ENCODE assay signal across 8 mouse cellular contexts in the genomic region with DNA sequence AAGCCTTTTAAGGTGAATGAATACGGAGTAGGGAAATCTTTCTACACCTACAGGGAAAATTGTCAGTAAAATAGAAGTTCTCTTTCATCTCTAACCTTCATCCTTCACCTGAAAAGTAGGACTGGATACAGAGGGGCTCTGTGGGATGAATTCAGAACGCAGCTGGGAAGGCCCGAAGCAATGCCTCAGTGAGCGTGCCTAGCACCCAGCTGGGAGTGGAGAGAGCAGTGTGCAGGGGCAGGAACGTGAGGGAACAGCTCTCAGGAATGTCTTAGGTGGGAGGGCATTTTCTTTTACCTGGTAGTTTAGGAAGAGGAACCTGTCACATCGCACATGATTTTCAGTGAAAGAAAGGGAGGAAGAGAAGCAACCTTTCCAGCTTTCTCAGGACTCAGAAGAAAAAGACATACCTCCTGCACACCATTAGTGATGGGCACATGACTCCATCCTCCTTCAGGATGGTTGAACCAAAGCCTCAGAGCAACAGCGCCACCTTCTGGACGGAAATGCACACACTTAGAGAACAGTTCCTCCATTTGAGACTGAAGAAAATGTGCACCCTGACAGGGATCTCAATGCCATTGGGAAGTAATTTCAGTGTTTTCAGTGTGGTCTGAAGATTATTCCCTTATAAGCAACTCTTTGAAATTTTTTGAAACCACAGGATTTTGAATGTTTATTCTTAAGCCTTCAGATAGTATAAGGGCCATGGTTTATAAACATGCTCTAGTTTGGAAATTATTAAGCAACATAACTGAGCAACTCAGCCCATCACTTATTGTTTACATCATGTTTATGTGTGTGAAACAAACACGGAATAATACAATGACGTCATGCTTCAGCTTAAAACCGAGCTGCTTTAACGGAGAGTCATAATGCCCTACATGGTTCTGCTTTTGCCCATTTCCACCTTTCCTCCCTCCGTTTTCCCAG.
DNase-seq lines count a peak whose midpoint lies in the region; ATAC-seq and TF ChIP-seq lines count a peak whose summit lies in the region.

No protein-coding gene starts in this region.

- H3K4me1 ChIP-seq in CH12.LX (ENCODE audit: control insufficient read depth in 1 of 2, insufficient read depth in 2 of 2): no peaks in the 10 kb centered on the region
- no peaks in the 10 kb centered on the region for H3K4me1 ChIP-seq in embryonic facial prominence, embryonic 12.5 days
- H3K4me1 ChIP-seq in heart, embryonic 10.5 days: peaks cover 3% of the 10 kb centered on the region; the same call in 1 of the 2 replicates
- H3K4me1 ChIP-seq in kidney, embryonic 15.5 days: 0 out of 2 replicates have a peak, but pooled peaks cover 3% of the 10 kb centered on the region
- no peaks in the 10 kb centered on the region for H3K4me1 ChIP-seq in liver, adult 2 months (ENCODE audit: control insufficient read depth, insufficient read depth, low read length)
- H3K4me1 ChIP-seq in neural tube, embryonic 13.5 days (replicated peaks): no peaks in the 10 kb centered on the region

- ATAC-seq in embryonic facial prominence, embryonic 12.5 days (ENCODE audit: insufficient number of reproducible peaks, insufficient read depth, low FRiP score, low TSS enrichment): peak; percentile 64; the same call in 1 of the 2 replicates
- ATAC-seq in kidney, embryonic 15.5 days (replicated peaks; ENCODE audit: low FRiP score): peak; percentile 91
- ATAC-seq in neural tube, embryonic 13.5 days (ENCODE audit: low read depth): peak; percentile 75

- no peaks in the 10 kb centered on the region for H3K36me3 ChIP-seq in CH12.LX (replicated peaks in 1 of 2; ENCODE audit: control insufficient read depth in 1 of 2, insufficient read depth in 1 of 2, low read length in 1 of 2)
- no peaks in the 10 kb centered on the region for H3K36me3 ChIP-seq in embryonic facial prominence, embryonic 12.5 days
- no peaks in the 10 kb centered on the region for H3K36me3 ChIP-seq in heart, embryonic 10.5 days
- H3K36me3 ChIP-seq in kidney, embryonic 15.5 days: no peaks in the 10 kb centered on the region
- H3K36me3 ChIP-seq in liver, adult 2 months (ENCODE audit: control insufficient read depth, insufficient read depth, low read length): no peaks in the 10 kb centered on the region
- H3K36me3 ChIP-seq in neural tube, embryonic 13.5 days: no peaks in the 10 kb centered on the region

- no peak overlapping the region for H3K4me2 ChIP-seq in CH12.LX (ENCODE audit: insufficient read depth, low read depth, poor library complexity, severe bottlenecking)
- no peak overlapping the region for H3K4me2 ChIP-seq in embryonic facial prominence, embryonic 12.5 days (replicated peaks)
- H3K4me2 ChIP-seq in kidney, embryonic 15.5 days: no peak overlapping the region
- no peak overlapping the region for H3K4me2 ChIP-seq in neural tube, embryonic 13.5 days

- WGBS in embryonic facial prominence, embryonic 12.5 days: 31% methylated on average over 13 of the region's 13 CpGs
- 26% methylated on average over 13 of the region's 13 CpGs for WGBS in heart, embryonic 10.5 days
- WGBS in kidney, embryonic 15.5 days: 33% methylated on average over 13 of the region's 13 CpGs
- 38% methylated on average over 13 of the region's 13 CpGs for WGBS in liver, adult 2 months
- 34% methylated on average over 13 of the region's 13 CpGs for WGBS in neural tube, embryonic 13.5 days

- dilution Hi-C loops in CH12.LX (cut with MboI; ENCODE audit: extremely low pct_ligation_motif_present, extremely low pct_unique_long_range_greater_than_20kb, low sequenced_read_pairs): no loop called here

- TF ChIP-seq CTCF in CH12.LX (conservative IDR thresholded peaks at IDR 0.05 in 1 of 2, IDR thresholded peaks at IDR 0.05 in 1 of 2; ENCODE audit: low read depth in 2 of 2, low read length in 2 of 2): peak in 1 of 2 experiments; percentile 34; a peak in 2 of 4 replicates
- peak; percentile 75; the same call in 1 of the 2 replicates for TF ChIP-seq CTCF in liver, adult 2 months (IDR thresholded peaks at IDR 0.05; ENCODE audit: low read depth, low read length)

- no peaks in the 10 kb centered on the region for H3K27me3 ChIP-seq in CH12.LX (replicated peaks)
- no peaks in the 10 kb centered on the region for H3K27me3 ChIP-seq in embryonic facial prominence, embryonic 12.5 days
- no peaks in the 10 kb centered on the region for H3K27me3 ChIP-seq in heart, embryonic 10.5 days (ENCODE audit: insufficient read depth, poor library complexity, severe bottlenecking)
- H3K27me3 ChIP-seq in kidney, embryonic 15.5 days: no peaks in the 10 kb centered on the region
- H3K27me3 ChIP-seq in liver, adult 2 months (ENCODE audit: control insufficient read depth, insufficient read depth, low read length): no peaks in the 10 kb centered on the region
- H3K27me3 ChIP-seq in neural tube, embryonic 13.5 days: no peaks in the 10 kb centered on the region

- no peak for DNase-seq in CH12.LX (ENCODE audit: extremely low read depth)
- DNase-seq in adrenal gland, postnatal 36 days: peak; percentile 82
- peak; percentile 87 for DNase-seq in heart, embryonic 10.5 days (ENCODE audit: low spot score)
- peak; percentile 51 for DNase-seq in liver, adult 2 months (ENCODE audit: extremely low read depth, low read depth, low spot score)
- DNase-seq in thymus, postnatal 0 days (ENCODE audit: low spot score): peak; percentile 43

- no peak overlapping the region for H3K4me3 ChIP-seq in CH12.LX (replicated peaks in 1 of 3; ENCODE audit: low read depth in 2 of 3, low read length in 2 of 3, poor library complexity in 1 of 3)
- no peak overlapping the region for H3K4me3 ChIP-seq in embryonic facial prominence, embryonic 12.5 days
- H3K4me3 ChIP-seq in heart, embryonic 10.5 days: no peak overlapping the region
- no peak overlapping the region for H3K4me3 ChIP-seq in kidney, embryonic 15.5 days (replicated peaks)
- H3K4me3 ChIP-seq in liver, adult 2 months (ENCODE audit: insufficient read depth, low read depth, low read length): no peak overlapping the region
- H3K4me3 ChIP-seq in neural tube, embryonic 13.5 days: no peak overlapping the region

- TF ChIP-seq RAD21 in CH12.LX (IDR thresholded peaks at IDR 0.05; ENCODE audit: low read depth, low read length): peak; percentile 2

- TF ChIP-seq POLR2A in CH12.LX (IDR thresholded peaks at IDR 0.05; ENCODE audit: low read depth, low read length): no peak
- TF ChIP-seq POLR2A in liver, adult 2 months (IDR thresholded peaks at IDR 0.05; ENCODE audit: extremely low read depth, insufficient read depth, low read length): no peak

- peaks cover 33% of the 10 kb centered on the region for H3K9me3 ChIP-seq in CH12.LX (replicated peaks; ENCODE audit: low read length)
- no peaks in the 10 kb centered on the region for H3K9me3 ChIP-seq in embryonic facial prominence, embryonic 12.5 days
- no peaks in the 10 kb centered on the region for H3K9me3 ChIP-seq in heart, embryonic 10.5 days
- H3K9me3 ChIP-seq in kidney, embryonic 15.5 days (replicated peaks): no peaks in the 10 kb centered on the region
- no peaks in the 10 kb centered on the region for H3K9me3 ChIP-seq in neural tube, embryonic 13.5 days

- no peak for TF ChIP-seq EP300 in CH12.LX (IDR thresholded peaks at IDR 0.05; ENCODE audit: low read length)

- no peak overlapping the region for H3K9ac ChIP-seq in CH12.LX (ENCODE audit: insufficient read depth, low read depth)
- H3K9ac ChIP-seq in embryonic facial prominence, embryonic 12.5 days: no peak overlapping the region
- no peak overlapping the region for H3K9ac ChIP-seq in kidney, embryonic 15.5 days
- no peak overlapping the region for H3K9ac ChIP-seq in liver, adult 2 months (ENCODE audit: low read depth, low read length)
- H3K9ac ChIP-seq in neural tube, embryonic 13.5 days: no peak overlapping the region

- no peaks in the 10 kb centered on the region for H3K79me2 ChIP-seq in CH12.LX (replicated peaks; ENCODE audit: control insufficient read depth, extremely low read depth, insufficient read depth, poor library complexity, severe bottlenecking)
- no peaks in the 10 kb centered on the region for H3K79me2 ChIP-seq in liver, adult 2 months (ENCODE audit: control insufficient read depth, insufficient read depth, low read length)

- no peak overlapping the region for H3K27ac ChIP-seq in CH12.LX (ENCODE audit: insufficient read depth, low read depth)
- H3K27ac ChIP-seq in embryonic facial prominence, embryonic 12.5 days: no peak overlapping the region
- no peak overlapping the region for H3K27ac ChIP-seq in heart, embryonic 10.5 days
- H3K27ac ChIP-seq in kidney, embryonic 15.5 days: no peak overlapping the region
- no peak overlapping the region for H3K27ac ChIP-seq in liver, adult 2 months (replicated peaks; ENCODE audit: insufficient read depth, low read depth, low read length)
- no peak overlapping the region for H3K27ac ChIP-seq in neural tube, embryonic 13.5 days (replicated peaks)

- in situ Hi-C loops in CH12.LX (cut with MboI; ENCODE audit: low pct_ligation_motif_present, low pct_unique_long_range_greater_than_20kb, low sequenced_read_pairs): no loop called here

TF ChIP-seq in CH12.LX, 34 proteins besides CTCF, POLR2A, EP300 and RAD21 (continues in another document):
- TF ChIP-seq MAZ (IDR thresholded peaks at IDR 0.05; ENCODE audit: low read depth, low read length): no peak
- TF ChIP-seq ZKSCAN1 (IDR thresholded peaks at IDR 0.05; ENCODE audit: borderline replicate concordance, low read depth, low read length): no peak
- TF ChIP-seq UBTF (IDR thresholded peaks at IDR 0.05; ENCODE audit: low read depth, low read length): no peak
- TF ChIP-seq BHLHE40 (IDR thresholded peaks at IDR 0.05; ENCODE audit: low read depth, low read length): no peak
- TF ChIP-seq MYC (IDR thresholded peaks at IDR 0.05; ENCODE audit: low read depth, low read length): no peak
- no peak for TF ChIP-seq TBP (conservative IDR thresholded peaks at IDR 0.05; ENCODE audit: low read depth, low read length)
- TF ChIP-seq MXI1 (IDR thresholded peaks at IDR 0.05; ENCODE audit: low read depth, low read length): no peak
- TF ChIP-seq KAT2A (IDR thresholded peaks at IDR 0.05; ENCODE audit: insufficient replicate concordance, low read length): no peak
- no peak for TF ChIP-seq MAX (IDR thresholded peaks at IDR 0.05; ENCODE audit: low read length)
- TF ChIP-seq ZMIZ1 (IDR thresholded peaks at IDR 0.05; ENCODE audit: low read depth, low read length): no peak
- no peak for TF ChIP-seq ZC3H11A (IDR thresholded peaks at IDR 0.05; ENCODE audit: low read depth, low read length)
- TF ChIP-seq NELFE (IDR thresholded peaks at IDR 0.05; ENCODE audit: low read depth, low read length): no peak
- no peak for TF ChIP-seq CHD1 (IDR thresholded peaks at IDR 0.05; ENCODE audit: low read depth, low read length)
- TF ChIP-seq SMC3 (IDR thresholded peaks at IDR 0.05; ENCODE audit: low read depth, low read length): no peak
- no peak for TF ChIP-seq RCOR1 (conservative IDR thresholded peaks at IDR 0.05; ENCODE audit: low read depth, low read length)
- TF ChIP-seq IRF4 (IDR thresholded peaks at IDR 0.05; ENCODE audit: low read depth, low read length): no peak
- no peak for TF ChIP-seq HCFC1 (IDR thresholded peaks at IDR 0.05; ENCODE audit: low read depth, low read length)
- TF ChIP-seq TCF12 (IDR thresholded peaks at IDR 0.05; ENCODE audit: low read depth, low read length): no peak
- no peak for TF ChIP-seq ETS1 (conservative IDR thresholded peaks at IDR 0.05; ENCODE audit: low read depth, low read length)
